Mouse (Mus musculus): ENCODE data around the gene Bean1. TPM values are rescaled to one million over a fixed set of nuclear protein-coding genes. Genes with fewer than 3 reads are reported as not detected.

Bean1 gene
- 10 to 100 TPM in 1 of 2 experiments, 1 to 10 TPM in 1; 9.0 to 10.7 TPM for total RNA-seq (2021)
- long read RNA-seq, experiment 1, partial matches to known transcripts, result 0 of 8 reads
- long read RNA-seq, experiment 1, other reads (novel, unspliced or antisense), result 6 of 8 reads
- long read RNA-seq, experiment 2, transcript Bean1-206 (4 exons, 1,373 nt), result major isoform, 5 of 7 reads
- long read RNA-seq, experiment 2, partial matches to known transcripts, result 2 of 7 reads
- long read RNA-seq, experiment 2, other reads (novel, unspliced or antisense), result 0 of 7 reads

DNA sequence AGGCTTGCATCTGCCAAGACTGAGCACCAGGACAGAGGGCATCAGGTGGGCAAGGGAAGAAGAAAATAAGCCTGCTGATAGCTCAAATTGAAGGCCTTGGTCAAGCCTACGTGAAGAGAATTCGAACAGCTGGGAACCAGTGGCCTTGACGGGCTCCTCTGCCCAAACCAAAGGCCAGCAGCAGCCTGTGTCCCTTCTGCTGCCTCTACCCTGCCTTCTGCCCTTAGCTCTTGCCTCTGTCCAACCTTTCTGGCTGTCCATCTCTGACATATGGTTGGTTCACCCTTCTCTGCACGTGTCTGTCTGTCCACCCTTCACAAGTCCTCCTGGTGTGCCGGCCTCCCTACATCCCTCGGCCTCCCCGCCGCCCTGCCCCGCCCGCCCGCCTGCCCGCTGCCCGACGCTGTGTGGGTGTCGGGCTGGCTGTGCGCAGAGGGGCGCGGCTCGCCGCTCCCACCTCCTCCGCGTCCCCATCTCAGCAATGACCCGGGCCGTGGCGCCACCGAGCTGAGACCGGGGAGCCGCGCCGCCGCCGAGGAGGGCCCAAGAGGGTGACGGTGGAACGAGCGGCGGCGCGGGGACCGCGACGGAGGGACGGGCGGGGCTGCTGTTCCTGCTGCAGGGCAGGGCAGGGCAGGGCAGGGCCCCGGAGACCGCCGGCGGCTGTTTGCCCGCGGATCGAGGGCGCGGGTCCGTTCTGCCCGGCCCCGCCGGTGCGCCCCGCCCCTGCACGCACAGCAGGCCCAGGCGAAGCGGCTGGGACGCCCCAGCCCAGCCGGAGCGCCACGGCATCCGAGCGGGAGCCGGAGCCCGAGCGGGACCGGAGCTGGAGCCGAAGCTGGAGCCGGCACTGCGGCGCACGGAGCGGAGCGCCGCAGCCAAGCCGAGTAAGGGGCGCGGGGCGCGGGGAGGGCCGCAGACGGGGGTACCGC lies at the start of gene Bean1:
Bean1 (plus strand) TSS at position 325 of the 932 bp plus-strand sequence.
- DNase-seq (ENCODE audit: low spot score in 2 of 2), result peak in 1 of 2 experiments; percentile 41

DNA sequence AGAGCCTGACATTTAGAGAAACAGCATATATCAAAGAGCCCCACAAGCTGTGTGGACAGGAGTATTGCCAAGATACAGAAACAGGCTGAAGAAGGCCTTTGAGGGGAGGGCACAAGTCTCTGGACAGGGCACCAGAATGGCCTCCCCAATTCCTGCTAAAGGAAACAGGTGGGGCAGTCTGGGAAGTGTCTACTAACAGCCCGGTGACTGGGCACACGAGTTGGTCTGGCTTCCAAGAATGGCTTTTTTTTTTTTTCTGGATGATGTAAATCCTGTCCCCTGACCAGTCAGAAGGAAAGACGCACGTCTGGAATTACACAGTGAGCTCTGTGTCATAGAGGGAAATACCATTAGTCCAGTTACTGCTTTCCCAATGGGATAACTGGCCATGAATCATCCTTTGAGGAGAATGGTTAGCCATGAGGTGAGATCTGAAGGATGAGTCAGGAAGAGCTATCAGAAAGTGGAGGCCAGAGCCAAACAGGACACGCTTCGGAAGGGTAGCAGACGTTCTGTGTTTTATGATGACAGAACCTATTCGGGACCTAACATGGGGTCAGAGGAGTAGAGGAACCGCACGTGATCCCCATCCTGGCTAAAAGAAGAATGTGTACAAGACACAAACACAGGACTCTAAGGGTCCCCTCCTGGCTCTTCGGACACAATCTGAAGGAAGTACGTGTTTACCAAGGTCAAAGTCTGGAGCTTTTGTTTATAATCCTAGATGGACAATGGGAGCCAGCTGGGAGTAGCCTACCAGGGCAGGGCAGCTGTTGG lies 48.4 kb upstream of the Bean1 start:
- no peak for DNase-seq (ENCODE audit: low spot score in 2 of 2)

DNA sequence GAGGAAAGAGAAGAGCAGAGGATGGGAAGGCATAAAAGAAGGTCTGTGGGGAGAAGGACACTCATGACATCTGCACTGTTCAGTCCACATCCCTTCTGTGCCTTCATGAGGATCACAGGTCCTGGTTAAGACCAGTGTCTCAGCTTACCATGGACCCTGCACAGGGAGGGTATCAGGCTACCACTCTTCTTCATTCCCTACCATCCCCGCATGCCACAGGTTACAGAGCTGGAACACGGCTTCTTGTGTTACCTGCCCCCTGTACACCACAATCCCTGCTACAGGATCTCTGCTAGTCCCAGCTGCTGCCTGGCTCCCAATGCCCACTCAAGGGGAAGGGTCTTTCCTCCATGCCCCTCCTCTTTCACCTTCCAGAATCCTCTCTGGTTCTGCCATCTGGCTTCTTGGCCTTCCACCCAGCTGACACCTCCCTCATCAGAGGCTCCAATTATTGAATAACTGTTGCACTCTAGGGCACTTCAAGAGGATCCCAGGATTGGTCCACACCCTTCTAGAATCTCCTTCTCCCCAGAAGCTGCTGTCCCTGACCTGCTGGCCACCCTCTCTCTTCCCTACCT lies 47.1 kb upstream of the Bean1 start:
- DNase-seq (ENCODE audit: low spot score in 2 of 2), result no peak

DNA sequence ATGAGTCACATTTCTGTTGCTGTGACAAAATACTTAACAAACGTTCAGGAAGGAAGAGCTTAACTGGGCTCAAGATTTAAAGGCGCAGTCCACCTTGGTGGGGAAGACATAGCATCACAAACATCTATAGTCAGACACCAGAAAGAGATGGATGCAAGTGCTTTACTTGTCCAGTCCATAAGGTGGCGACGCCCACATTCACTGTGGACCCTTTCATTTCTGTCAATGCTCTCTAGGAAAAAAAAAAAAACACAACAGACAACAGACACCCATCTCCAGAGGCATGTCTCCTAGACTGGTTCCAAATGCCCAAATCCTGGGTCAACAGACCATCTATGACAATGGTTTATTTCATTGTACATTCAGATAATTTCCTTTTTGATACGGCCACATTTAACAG lies 45.7 kb upstream of the Bean1 start:
- DNase-seq (ENCODE audit: low spot score in 2 of 2), result no peak

DNA sequence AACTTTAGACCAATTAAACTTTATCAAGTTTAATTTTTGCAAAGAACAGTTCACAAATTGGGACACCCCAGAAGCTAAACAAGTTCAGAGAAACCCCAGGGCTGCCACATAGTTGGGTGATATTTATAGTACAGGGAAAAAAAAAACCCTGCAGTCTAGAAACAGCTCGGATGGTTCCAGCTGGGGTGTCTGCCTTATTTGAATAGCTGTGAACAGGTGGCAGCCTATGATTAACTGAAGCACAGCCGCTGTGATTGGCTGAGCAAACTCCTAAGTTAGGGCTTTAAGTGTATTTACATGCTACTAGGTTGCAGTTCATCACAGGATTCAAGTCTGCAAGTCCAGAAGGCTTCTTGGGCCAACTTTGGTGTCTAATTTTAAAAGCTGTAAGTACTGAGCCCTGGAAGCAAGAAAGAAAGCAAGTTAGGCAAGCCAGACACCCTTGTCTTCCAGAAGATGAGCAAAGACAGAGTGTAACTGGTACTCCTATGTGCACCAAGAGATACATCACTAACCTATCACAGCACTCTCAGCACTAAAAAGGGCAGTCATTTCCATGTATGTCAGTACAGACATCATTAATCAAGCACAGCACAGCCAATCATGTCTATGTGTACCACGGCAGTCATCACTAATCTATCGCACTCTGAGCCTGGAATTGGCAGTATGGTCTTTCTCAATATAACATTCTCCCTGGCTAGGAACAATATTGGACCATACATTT lies 42.9 kb upstream of the Bean1 start:
- peak; percentile 29 to 72 for DNase-seq (ENCODE audit: low spot score in 2 of 2)

DNA sequence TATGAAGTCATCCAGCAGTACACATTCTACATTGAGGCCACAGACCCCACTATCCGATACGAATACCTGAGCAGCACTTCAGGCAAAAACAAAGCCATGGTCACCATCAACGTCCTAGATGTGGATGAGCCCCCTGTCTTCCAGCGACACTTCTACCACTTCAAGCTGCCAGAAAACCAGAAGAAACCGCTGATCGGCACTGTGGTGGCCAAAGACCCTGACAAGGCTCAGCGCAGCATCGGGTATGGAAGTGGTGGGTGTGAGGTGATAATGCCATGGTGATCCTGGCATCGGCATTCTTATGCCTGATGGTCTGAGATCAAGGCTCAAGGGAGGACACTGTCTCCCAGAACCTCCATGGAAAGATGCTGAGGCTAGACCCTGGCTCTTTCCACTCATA lies 39.3 kb upstream of the Bean1 start:
- no peak for DNase-seq (ENCODE audit: low spot score in 2 of 2)

DNA sequence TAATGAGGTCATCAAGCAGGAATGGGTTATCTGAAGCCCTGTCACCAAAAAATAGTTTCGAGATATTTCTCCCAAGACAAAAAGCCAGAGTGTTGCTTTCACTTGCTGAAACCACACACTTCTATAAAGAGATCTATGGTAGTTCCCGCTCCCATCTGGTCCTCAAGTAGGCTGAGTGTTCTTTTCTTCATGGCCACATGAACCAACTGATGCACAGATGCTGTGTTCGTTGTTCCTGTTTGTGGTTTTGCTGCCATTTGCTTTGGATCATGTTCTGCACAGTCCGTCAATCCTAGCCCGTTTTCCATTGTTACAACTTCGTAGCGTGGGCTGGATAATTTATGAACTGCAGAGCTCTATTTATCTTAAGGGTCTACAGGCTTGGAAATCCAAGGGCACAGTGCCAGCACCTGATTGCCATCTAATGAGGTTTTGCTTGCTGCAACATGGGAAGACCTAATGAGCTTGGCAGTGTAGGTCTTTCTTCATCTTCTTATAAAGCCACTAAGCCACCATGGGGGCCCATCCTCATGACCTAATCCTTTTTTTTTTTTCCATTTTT lies 38.7 kb upstream of the Bean1 start:
- no peak for DNase-seq (ENCODE audit: low spot score in 2 of 2)

DNA sequence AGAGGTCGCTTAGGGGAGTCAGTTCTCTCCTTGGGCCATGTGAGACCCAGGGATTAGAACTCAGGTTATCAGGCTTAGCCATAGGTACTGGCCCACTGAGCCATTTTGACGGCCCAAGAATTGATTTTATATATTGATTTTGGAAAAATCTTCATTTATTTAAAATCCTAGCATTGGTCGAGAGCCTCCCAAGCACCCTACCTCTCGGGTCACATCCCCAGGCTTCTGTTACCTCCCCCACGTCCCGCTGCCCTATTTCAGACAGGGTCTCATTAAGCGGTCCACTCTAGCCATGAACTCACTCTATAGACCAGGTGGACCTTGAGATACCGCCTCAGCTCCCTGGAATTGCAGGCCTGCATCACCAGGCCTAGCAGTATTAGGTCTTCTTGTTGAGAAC lies 35.7 kb upstream of the Bean1 start:
- DNase-seq (ENCODE audit: low spot score in 2 of 2), result no peak

DNA sequence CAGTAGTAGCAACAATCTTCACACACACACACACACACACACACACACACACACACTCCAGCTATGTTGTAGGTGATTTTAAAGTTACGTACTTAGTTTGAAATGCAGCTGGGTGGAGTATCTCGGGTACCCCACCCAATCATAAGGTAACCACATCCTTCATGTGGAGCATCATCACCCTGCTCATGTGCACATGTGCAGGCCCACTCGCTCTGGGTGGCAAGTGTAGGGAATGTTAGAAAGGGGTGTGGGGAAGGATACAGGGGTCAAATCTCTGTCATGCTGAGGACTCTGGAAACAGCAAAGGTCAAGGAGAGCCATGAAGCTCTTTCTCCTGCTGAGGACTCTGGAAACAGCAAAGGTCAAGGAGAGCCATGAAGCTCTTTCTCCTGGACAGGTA lies 34.0 kb upstream of the Bean1 start:
- no peak for DNase-seq (ENCODE audit: low spot score in 2 of 2)

DNA sequence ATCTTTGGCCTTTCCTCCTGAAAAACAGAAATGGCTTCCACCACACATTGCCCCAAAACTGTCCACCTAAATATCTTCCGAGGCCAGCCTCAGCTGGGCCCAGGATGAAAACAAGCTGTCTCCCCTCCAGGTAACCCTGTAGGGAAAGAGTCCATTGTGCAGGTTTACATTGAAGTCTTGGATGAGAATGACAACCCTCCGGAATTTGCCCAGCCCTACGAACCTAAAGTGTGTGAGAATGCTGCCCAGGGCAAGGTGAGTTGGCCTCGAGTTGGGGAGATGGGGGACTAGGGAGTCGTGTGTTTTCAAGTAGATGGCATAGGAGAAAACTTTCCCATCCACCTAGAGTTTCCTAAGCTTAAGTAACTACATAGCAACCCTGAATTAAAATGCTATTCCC lies 32.6 kb upstream of the Bean1 start:
- no peak for DNase-seq (ENCODE audit: low spot score in 2 of 2)

DNA sequence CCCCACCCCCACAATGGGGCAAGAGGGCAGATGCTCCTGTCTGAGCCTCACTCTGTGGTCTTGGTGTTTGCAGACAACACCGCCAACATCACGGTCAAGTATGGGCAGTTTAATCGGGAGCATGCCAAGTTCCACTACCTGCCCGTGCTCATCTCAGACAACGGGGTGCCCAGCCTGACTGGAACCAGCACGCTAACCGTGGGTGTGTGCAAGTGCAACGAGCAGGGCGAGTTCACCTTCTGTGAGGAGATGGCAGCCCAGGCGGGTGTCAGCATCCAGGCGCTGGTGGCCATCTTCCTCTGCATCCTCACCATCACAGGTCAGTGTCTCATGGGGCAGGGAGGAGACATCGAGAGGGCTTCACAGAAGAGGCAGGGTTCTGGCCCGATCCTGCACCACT lies 29.6 kb upstream of the Bean1 start:
- no peak for DNase-seq (ENCODE audit: low spot score in 2 of 2)

DNA sequence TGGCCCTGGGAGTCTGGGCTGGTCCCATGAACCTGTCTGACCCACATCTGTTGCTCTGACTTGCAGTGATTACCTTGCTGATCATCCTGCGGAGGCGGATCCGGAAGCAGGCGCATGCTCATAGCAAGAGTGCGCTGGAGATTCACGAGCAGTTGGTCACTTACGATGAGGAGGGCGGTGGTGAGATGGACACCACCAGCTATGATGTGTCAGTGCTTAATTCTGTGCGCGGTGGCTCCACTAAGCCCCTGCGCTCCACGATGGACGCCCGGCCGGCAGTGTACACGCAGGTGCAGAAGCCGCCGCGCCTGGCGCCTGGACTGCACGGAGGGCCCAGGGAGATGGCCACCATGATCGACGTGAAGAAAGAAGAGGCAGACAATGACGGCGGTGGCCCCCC lies 27.8 kb upstream of the Bean1 start:
- DNase-seq (ENCODE audit: low spot score in 2 of 2), result no peak

DNA sequence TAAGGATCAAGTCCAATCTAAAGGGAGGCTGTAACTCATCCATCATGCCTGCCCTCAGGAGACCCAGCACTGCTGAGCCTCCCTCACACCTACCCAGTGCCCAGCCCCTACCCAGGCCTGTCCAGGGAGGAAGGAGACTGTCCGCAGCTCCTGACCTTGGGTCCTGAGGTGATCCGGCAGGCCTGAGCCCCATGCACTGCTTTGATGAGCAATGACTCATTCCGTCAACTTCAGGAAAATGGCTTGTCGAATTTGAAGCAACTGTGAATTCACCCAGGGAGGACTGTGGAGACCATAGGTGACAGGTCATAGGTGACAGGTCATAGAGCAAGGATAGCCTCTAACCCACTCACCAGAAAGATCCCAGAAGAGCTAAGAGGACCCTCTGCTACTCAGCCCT lies 26.9 kb upstream of the Bean1 start:
- DNase-seq (ENCODE audit: low spot score in 2 of 2), result no peak

DNA sequence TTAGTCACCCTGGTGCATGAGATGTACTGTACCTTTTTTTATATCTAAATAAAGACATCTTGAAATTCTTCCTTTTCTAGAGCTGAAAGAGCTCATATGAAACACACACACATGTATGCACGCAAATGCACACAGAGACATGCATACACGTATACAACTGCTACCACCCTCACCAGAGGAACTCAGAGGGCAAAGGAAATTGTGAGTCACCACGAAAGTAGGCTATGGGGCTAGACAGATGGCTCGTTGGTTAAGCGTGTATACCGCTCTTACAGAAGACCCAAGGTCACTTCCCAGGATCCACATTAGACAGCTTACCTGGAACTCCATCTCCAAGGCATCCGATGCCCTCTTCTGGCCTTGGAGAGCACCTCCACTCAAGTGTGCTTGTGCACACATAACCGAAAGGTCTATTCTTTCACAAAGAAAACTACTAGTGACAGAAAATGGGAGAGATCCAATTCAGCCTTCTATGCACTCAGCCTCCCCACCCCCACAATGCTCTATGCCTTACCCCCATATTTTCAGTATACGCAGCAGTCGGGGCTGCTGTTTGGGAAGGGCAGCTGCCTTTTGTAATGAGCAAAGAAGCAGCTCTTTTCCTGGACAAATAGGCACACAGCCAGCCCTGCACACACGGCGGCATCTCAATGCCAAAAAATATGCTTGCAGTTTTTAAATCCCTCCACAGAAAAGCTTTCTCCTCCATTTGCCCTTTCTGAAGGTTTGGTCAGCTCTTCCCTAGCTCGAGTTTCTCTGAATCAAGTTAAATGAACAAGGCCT lies 25.6 kb upstream of the Bean1 start:
- no peak for DNase-seq (ENCODE audit: low spot score in 2 of 2)

DNA sequence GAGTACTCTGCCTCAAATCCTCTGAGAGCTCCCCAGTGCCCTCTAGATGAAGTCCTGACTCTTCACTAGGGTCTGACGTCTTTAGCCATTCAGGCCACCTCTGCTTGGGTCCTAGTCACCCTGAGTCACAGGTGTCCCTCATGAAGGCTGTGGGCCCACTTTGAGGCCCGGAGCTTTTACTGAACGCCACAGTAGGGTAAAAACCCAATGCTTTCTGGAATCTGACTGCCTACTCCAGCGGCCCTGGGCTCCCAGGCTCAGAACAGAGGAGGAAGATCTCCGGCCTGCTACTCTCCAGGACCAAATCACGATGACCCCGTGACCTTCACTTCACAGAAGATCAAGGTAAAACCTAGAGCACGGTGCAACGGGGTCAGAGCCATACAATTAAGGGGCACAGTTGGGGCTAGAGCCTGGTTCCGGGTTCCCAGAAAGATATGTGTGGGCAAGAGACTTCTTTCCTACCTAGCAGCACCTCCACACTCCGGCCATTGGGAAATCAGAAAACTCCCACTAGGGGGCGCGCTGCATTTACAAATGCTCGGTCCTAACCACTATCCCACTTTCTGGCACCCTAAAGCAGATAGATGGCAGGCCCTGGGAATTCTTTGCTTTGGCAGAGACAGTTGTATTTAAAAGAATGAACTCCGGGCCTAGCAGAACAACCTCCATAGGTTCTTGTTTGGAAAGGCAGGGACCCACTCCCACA lies 24.1 kb upstream of the Bean1 start:
- DNase-seq (ENCODE audit: low spot score in 2 of 2), result peak; percentile 81 to 88

DNA sequence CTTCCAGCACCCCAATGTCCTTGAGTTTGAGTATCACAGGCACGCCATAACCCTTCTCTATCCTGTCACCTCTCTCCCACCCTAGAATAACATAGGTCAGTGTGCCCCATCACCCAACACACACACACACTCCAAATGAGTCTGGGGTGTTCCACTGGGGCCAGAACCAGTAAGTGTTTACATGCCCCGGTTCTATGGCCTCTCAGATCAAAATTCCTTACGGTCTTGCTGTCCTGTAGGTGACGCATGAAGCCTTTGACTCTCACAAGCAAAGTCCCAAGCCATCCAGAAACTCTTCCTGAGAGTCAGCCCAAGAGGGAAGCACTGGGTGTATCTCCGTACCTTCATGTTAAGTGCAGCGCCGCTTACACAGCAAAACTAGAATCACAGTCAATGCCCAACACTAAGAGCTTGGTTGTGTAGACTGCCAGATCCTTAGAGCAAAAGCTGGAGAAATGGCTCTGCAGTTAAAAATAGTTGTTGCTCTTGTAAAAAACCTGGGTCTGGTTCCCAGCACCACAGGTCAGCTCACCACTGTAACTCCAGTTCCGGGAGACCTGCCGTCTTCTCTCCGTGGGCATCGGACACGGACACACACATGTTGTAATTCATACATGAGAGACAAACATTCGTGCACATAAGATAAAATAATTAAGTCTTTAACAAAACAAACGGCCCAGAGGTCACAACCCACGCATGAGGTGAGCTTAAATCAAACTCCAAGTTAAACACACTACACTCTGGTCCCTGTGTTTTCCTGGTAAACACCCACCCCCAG lies 23.3 kb upstream of the Bean1 start:
- DNase-seq (ENCODE audit: low spot score in 2 of 2), result no peak

DNA sequence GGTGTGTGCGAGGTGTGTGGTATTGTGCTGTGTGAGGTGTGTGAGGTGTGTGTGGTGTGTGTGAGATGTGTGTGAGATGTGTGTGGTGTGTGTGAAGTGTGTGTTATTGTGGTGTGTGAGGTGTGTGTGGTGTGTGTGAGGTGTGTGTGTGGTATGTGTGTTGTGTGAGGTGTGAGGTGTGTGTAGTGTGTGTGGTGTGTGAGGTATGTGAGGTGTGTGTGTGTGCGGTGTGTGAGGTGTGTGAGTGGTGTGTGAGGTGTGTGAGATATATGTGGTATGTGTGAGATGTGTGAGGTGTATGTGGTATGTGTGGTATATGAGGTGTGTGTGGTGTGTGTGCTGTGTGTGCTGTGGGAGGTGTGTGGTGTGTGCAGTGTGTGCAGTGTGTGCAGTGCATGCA lies 22.3 kb upstream of the Bean1 start:
- DNase-seq (ENCODE audit: low spot score in 2 of 2), result no peak

DNA sequence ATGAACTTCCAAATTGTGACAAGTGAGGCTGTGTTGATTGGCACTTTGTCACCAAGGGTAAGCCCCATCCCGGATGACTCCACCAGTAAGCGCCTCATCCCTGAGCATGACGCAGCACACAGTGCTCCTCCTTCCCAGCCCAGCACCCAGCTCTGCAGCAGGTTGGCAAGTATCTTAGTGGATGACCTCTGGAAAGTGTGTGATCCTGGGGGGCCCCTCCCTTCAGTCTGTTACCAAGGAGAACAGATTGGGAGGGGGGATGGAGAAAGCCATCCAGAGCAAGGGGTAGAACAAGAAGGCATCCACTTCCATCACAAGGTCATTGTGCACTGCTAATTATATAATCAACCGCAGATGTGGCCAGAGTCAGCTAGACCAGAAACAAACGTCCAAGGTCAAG lies 9.5 kb upstream of the Bean1 start:
- DNase-seq (ENCODE audit: low spot score in 2 of 2), result no peak
